Mouse (Mus musculus): ENCODE measurements around the gene Lmf2.

- TF ChIP-seq EP300 (IDR thresholded peaks at IDR 0.05; ENCODE audit: low read depth) (no peak), CTCF (IDR thresholded peaks at IDR 0.05; ENCODE audit: low read depth) (no peak)
These were observed 5.0 kb downstream of the Lmf2 start for GRCm38 (mm10) chr15:89350447-89350846.
